ENCODE assay signal across 8 mouse cellular contexts in the genomic region with DNA sequence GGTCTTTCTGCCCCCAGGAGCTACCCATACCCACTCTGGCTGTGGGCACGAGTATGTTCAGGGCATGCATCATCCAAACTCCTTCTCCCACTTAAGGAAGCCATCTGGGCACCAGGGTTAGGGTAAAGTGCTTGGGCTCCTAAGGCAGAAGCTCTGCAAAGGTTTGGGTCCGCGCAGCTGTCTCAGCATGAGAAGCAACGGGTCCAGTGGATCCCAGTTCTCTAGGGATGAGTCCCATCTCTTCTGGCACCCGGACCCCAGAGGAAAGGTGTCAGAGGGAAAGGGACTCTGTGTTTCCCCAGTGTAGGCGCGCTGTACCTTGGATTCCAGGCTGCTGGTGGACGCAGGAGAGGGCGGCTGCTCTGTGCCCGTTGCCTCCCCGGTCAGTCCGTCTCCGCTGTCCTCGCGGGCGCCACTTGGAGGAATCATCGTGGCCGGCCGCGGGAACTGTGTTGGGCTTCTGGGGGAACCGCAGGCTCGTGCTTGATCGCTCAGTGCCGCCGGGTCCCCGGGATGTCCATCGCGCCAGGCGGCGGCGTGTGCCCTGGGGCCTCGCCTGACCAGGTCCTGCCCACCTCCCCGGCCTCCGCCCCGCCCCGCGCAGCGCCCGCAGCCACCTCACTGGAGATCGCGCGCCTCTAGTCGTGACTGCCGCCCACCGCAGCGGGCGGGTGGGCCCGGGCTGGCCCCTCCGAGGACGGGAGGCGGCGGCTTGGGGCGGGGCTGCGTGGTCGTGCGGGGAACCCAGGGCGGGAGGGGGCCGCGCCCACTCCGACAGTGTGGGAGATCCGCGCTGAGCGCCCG. TPM values are rescaled to one million over a fixed set of nuclear protein-coding genes. Genes with fewer than 3 reads are reported as not detected.
DNase-seq lines count a peak whose midpoint lies in the region; ATAC-seq and TF ChIP-seq lines count a peak whose summit lies in the region.
"Had no signal": no experiment of that assay in that cellular context is flagged by ENCODE, and none has a peak within 500 bp of the region (broad histone marks: within the 10 kb centered on the region; RNA-seq: fewer than 3 reads in every experiment).

A gene (minus strand): TSS at position 669 of the 804 bp plus-strand sequence.

- H3K27me3 ChIP-seq in forebrain, postnatal 0 days (ENCODE audit: insufficient read depth, low read length) = no peaks in the 10 kb centered on the region
- H3K27me3 ChIP-seq in limb, embryonic 14.5 days (ENCODE audit: control insufficient read depth, insufficient read depth, low read length) = peaks cover 4% of the 10 kb centered on the region; the same call in 1 of the 2 replicates

- H3K4me2 ChIP-seq in forebrain, postnatal 0 days (ENCODE audit: low read depth) = peak within 1 kb of the TSS; percentile 94
- H3K4me2 ChIP-seq in limb, embryonic 14.5 days (replicated peaks; ENCODE audit: low read depth, low read length, severe bottlenecking) = peak within 1 kb of the TSS; percentile 90

- H3K36me3 ChIP-seq in forebrain, postnatal 0 days (ENCODE audit: insufficient read depth) = no peaks in the 10 kb centered on the region
- H3K36me3 ChIP-seq in limb, embryonic 14.5 days (ENCODE audit: control insufficient read depth, insufficient read depth, low read length) = no peaks in the 10 kb centered on the region

- H3K4me1 ChIP-seq in brown adipose tissue, adult 24 weeks (ENCODE audit: control insufficient read depth, insufficient read depth, insufficient read length, low read length) = no peaks in the 10 kb centered on the region
- peaks cover 4% of the 10 kb centered on the region; the same call in 1 of the 2 replicates for H3K4me1 ChIP-seq in forebrain, postnatal 0 days (ENCODE audit: insufficient read depth)
- peaks cover 14% of the 10 kb centered on the region; the same call in 1 of the 2 replicates for H3K4me1 ChIP-seq in limb, embryonic 14.5 days (ENCODE audit: control insufficient read depth, insufficient read depth, low read length)
- H3K4me1 ChIP-seq: megakaryocyte, embryonic 14.5 days had no signal

- DNase-seq in left cerebral cortex, adult 18-20 months (ENCODE audit: low spot score in 2 of 2) = peak; percentile 3 to 4
- no peak for DNase-seq in left cerebral cortex, adult 8-10 months (ENCODE audit: low spot score in 2 of 2)
- DNase-seq in forebrain, postnatal 0 days = peak; percentile 41
- DNase-seq in limb, embryonic 14.5 days (ENCODE audit: low spot score) = peak; percentile 25
- DNase-seq in retina, postnatal 1 day = peak; percentile 72

- peak within 1 kb of the TSS; percentile 42 for H3K4me3 ChIP-seq in brown adipose tissue, adult 24 weeks (ENCODE audit: insufficient read depth, low read depth, low read length)
- peak within 1 kb of the TSS; percentile 50 for H3K4me3 ChIP-seq in forebrain, postnatal 0 days (ENCODE audit: low read depth, low read length)
- H3K4me3 ChIP-seq in limb, embryonic 14.5 days (replicated peaks; ENCODE audit: low read length) = peak within 1 kb of the TSS; percentile 54
- H3K4me3 ChIP-seq: megakaryocyte, embryonic 14.5 days had no signal

- no peak within 1 kb of the TSS for H3K27ac ChIP-seq in brown adipose tissue, adult 24 weeks (replicated peaks; ENCODE audit: low read depth, low read length)
- H3K27ac ChIP-seq in forebrain, postnatal 0 days (ENCODE audit: low read depth, low read length) = no peak within 1 kb of the TSS
- 0 out of 2 replicates have a peak within 1 kb of the TSS, but pooled peaks have one; percentile 19 for H3K27ac ChIP-seq in limb, embryonic 14.5 days (replicated peaks; ENCODE audit: low read depth, low read length)

- no peaks in the 10 kb centered on the region for H3K9me3 ChIP-seq in forebrain, postnatal 0 days (ENCODE audit: low read length)
- no peaks in the 10 kb centered on the region for H3K9me3 ChIP-seq in limb, embryonic 14.5 days (ENCODE audit: control insufficient read depth, low read length)

- no peak for TF ChIP-seq POLR2A in limb, embryonic 14.5 days (IDR thresholded peaks at IDR 0.05; ENCODE audit: borderline replicate concordance, extremely low read depth, insufficient read depth, insufficient read length)

- WGBS in forebrain, postnatal 0 days = 4% methylated on average over 62 of the region's 64 CpGs
- 4% methylated on average over 34 of the region's 64 CpGs for WGBS in limb, embryonic 14.5 days

- peak; percentile 24; the same call in 1 of the 2 replicates for TF ChIP-seq CTCF in forebrain, postnatal 0 days (IDR thresholded peaks at IDR 0.05; ENCODE audit: low read depth)

- peak within 1 kb of the TSS; percentile 60 for H3K9ac ChIP-seq in forebrain, postnatal 0 days
- peak within 1 kb of the TSS; percentile 63 for H3K9ac ChIP-seq in limb, embryonic 14.5 days (ENCODE audit: low read depth, low read length, severe bottlenecking)

- peak; percentile 78 for ATAC-seq in forebrain, postnatal 0 days
- peak; percentile 73 for ATAC-seq in limb, embryonic 14.5 days (ENCODE audit: low FRiP score, low read depth)
- ATAC-seq in megakaryocyte, adult 5-6 weeks (ENCODE audit: poor library complexity, severe bottlenecking) = no peak

RNA-seq across cellular contexts. Expression of the gene that starts here (rescaled TPM):
- 1 to 10 TPM; 1.1 to 1.4 TPM for total RNA-seq in left cerebral cortex, adult 18-20 months (2021)
- total RNA-seq in left cerebral cortex, adult 8-10 months (2022) = 1 to 10 TPM; 1.3 to 2.0 (median 1.5) TPM
- 1.0 TPM in 1 of 2 replicates, not detected in the other for polyA plus RNA-seq in brown adipose tissue, adult 24 weeks (2012; ENCODE audit: insufficient read depth, insufficient read length, missing spikeins)
- 6.2 and 7.5 TPM in 2 replicates for total RNA-seq in forebrain, postnatal 0 days (2014; rRNA removed)
- 5.6 and 7.1 TPM in 2 replicates for polyA plus RNA-seq in forebrain, postnatal 0 days (2015; fragmentation: Nextera tagmentation; extraction: Ambion mirVana)
- polyA plus RNA-seq in limb, embryonic 14.5 days (2012; rRNA removed) = 4.2 and 5.0 TPM in 2 replicates
- 4.1 and 5.7 TPM in 2 replicates for polyA plus RNA-seq in limb, embryonic 14.5 days (2014; fragmentation: Nextera tagmentation; extraction: Ambion mirVana)
- 0.14 TPM in 1 of 2 replicates, not detected in the other for total RNA-seq in megakaryocyte, adult 5-6 weeks (2015)
- 0.28 and 0.29 TPM in 2 replicates for total RNA-seq in megakaryocyte, adult 5-6 weeks (2017)

Comparison
In these comparisons a context has a peak if more than half of its experiments do, and no peak if none do; other contexts are left out.
1. DNase-seq: peak in left cerebral cortex, adult 18-20 months (2 of 2), forebrain, postnatal 0 days (single experiment), limb, embryonic 14.5 days (single experiment) and retina, postnatal 1 day (single experiment); none in left cerebral cortex, adult 8-10 months (0 of 2).
2. Peak in every context shown above with its lines, with median percentiles within 50 percentile points of each other: H3K4me3 ChIP-seq.